Mouse (Mus musculus) spleen, adult 2 months (tissue): Measurements from ENCODE around the gene Olfr750.
A peak's percentile ranks its signal among the peaks of the same experiment; 100 is the strongest.

ENCODE experiments used
- CTCF ChIP-seq: fragments of 200-500 bp; IDR thresholded peaks from 2 replicates; pipeline ENCODE4 v1.5.1; 2011; ENCODE audit warnings: mild to moderate bottlenecking, inconsistent platforms; ENCODE audit not compliant: insufficient read depth, insufficient read length, insufficient replicate concordance; ENCODE audit errors: extremely low read depth
- POLR2A ChIP-seq: fragments of 200-500 bp; IDR thresholded peaks from 2 replicates; pipeline ENCODE4 v1.6.1; 2011; ENCODE audit warnings: low read depth, low read length, inconsistent platforms

DNA sequence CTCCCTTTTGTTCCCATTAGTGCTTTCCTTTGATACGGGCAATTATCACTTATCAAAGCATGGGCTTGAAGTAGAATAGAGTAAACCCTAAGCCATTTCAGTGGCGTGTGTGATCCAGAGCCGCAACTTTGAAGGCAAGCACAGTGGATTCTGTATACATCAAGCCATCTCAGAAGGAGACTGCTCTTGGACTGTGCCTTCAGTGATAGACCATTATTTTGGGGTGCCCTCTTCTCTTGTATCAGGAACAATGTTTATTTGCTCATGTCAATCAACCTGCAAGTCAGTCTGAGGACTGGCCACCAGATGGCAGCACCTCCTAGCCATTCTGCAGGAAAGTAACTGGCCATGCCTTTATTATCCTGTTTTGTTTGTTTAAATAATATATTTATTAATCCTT is 29.0 kb upstream of the Olfr750 start:
- TF ChIP-seq CTCF (peak; percentile 83; the same call in 1 of the 2 replicates), POLR2A (no peak)
